Comparison of ENCODE assay signal across 11 mouse cellular contexts in the genomic region with DNA sequence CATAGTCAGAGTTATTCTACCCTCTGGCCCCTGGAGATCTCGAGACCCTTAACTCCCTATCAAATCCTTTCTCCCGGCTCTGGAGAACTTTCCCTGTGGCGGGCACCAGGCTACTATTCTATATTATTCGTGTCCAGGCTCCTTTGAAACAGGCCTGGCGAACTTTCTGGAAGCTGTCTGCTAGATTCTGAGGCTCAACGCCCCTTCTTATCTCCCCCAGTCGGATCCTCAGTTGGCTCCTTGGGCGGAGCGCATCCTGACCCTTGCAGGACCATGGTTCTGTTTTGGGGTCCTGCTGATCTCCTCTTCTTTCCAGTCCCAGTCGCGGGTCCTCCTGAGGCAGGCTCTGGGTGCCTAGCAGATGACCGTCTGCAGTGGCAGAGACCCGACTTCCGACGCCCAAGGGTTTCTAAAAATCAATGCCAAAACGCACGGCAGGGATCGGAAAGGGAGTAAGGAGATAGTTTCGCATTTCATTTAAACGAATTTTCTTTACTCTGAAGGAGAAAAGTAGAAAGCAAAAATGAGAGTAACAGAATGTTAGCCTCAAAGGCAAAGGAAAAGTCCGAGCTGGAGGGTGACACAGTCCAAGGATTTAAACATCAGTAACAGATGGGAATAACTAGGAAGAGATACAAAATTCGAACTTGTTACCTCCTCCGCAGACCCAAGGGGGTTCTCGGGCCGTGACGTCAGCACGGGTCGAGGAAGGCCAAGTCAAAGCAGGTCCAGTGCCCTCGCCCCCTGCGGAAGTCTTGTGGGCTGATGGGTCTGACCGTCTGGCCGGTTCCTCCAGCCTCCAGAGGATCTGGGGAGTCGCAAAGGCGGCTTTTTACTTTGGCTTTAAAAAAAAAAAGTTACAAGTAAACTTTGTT. TPM values are rescaled to one million over a fixed set of nuclear protein-coding genes. Genes with fewer than 3 reads are reported as not detected.
A peak's percentile ranks its signal among the peaks of the same experiment; 100 is the strongest.
DNase-seq lines count a peak whose midpoint lies in the region; ATAC-seq lines count a peak whose summit lies in the region.
"Had no signal": no experiment of that assay in that cellular context is flagged by ENCODE, and none has a peak within 500 bp of the region (broad histone marks: within the 10 kb centered on the region; RNA-seq: fewer than 3 reads in every experiment).

No protein-coding gene starts in this region.

- WGBS in heart, embryonic 13.5 days: 2% methylated on average over 34 of the region's 34 CpGs
- WGBS in neural tube, embryonic 15.5 days: 1% methylated on average over 34 of the region's 34 CpGs
- 1% methylated on average over 34 of the region's 34 CpGs for WGBS in midbrain, embryonic 11.5 days

- no peak overlapping the region for H3K27ac ChIP-seq in heart, embryonic 13.5 days (replicated peaks)
- no peak overlapping the region for H3K27ac ChIP-seq in neural tube, embryonic 15.5 days (replicated peaks)
- no peak overlapping the region for H3K27ac ChIP-seq in midbrain, embryonic 11.5 days (ENCODE audit: low read depth, low read length)
- H3K27ac ChIP-seq: hindbrain, embryonic 15.5 days; lung, embryonic 15.5 days had no signal

- no peak for DNase-seq in heart, adult 9 months (ENCODE audit: low spot score in 2 of 2)
- peak; percentile 52 for DNase-seq in neural tube, embryonic 10.5 days (ENCODE audit: extremely low spot score, low spot score)
- peak; percentile 95 for DNase-seq in midbrain, embryonic 11.5 days (ENCODE audit: low spot score, missing footprints)
- no peak for DNase-seq in ovary, adult 18-20 months (ENCODE audit: low spot score)
- no peak for DNase-seq in ovary, postnatal 10 days (ENCODE audit: low spot score)
- no peak for DNase-seq in layer of hippocampus, postnatal 25 days (ENCODE audit: extremely low spot score in 1 of 2, low spot score in 1 of 2)
- DNase-seq: cerebellum, adult 9-11 months had no signal

- 0 out of 2 replicates have a peak overlapping the region, but pooled peaks have one; percentile 74 for H3K4me2 ChIP-seq in heart, embryonic 13.5 days
- H3K4me2 ChIP-seq in neural tube, embryonic 15.5 days: no peak overlapping the region
- H3K4me2 ChIP-seq in midbrain, embryonic 11.5 days: peak overlapping the region; percentile 72; the same call in 1 of the 2 replicates

- peaks cover 3% of the 10 kb centered on the region; the same call in 1 of the 2 replicates for H3K9me3 ChIP-seq in heart, embryonic 13.5 days
- H3K9me3 ChIP-seq in neural tube, embryonic 15.5 days (replicated peaks): no peaks in the 10 kb centered on the region
- peaks cover 3% of the 10 kb centered on the region; the same call in 1 of the 2 replicates for H3K9me3 ChIP-seq in midbrain, embryonic 11.5 days (ENCODE audit: control insufficient read depth, low read length)
- H3K9me3 ChIP-seq: hindbrain, embryonic 15.5 days; lung, embryonic 15.5 days had no signal

- no peak for ATAC-seq in heart, embryonic 13.5 days (ENCODE audit: extremely low read depth, insufficient number of reproducible peaks, low FRiP score, low TSS enrichment)
- ATAC-seq in neural tube, embryonic 15.5 days (ENCODE audit: low FRiP score): no peak
- ATAC-seq in midbrain, embryonic 11.5 days (ENCODE audit: low FRiP score): no peak

- no peak overlapping the region for H3K9ac ChIP-seq in heart, embryonic 13.5 days
- H3K9ac ChIP-seq in neural tube, embryonic 15.5 days (replicated peaks): no peak overlapping the region
- peak overlapping the region; percentile 47 for H3K9ac ChIP-seq in midbrain, embryonic 11.5 days (ENCODE audit: low read length)
- H3K9ac ChIP-seq: hindbrain, embryonic 15.5 days; lung, embryonic 15.5 days had no signal

- peaks cover 31% of the 10 kb centered on the region for H3K4me1 ChIP-seq in heart, embryonic 13.5 days
- H3K4me1 ChIP-seq in neural tube, embryonic 15.5 days: peaks cover 31% of the 10 kb centered on the region
- peaks cover 22% of the 10 kb centered on the region for H3K4me1 ChIP-seq in midbrain, embryonic 11.5 days (ENCODE audit: control insufficient read depth, insufficient read depth, low read length)

- H3K36me3 ChIP-seq in heart, embryonic 13.5 days: no peaks in the 10 kb centered on the region
- H3K36me3 ChIP-seq in neural tube, embryonic 15.5 days: no peaks in the 10 kb centered on the region
- no peaks in the 10 kb centered on the region for H3K36me3 ChIP-seq in midbrain, embryonic 11.5 days (ENCODE audit: control insufficient read depth, insufficient read depth, low read length)
- H3K36me3 ChIP-seq: hindbrain, embryonic 15.5 days; lung, embryonic 15.5 days had no signal

- peaks cover 99% of the 10 kb centered on the region for H3K27me3 ChIP-seq in heart, embryonic 13.5 days (replicated peaks)
- peaks cover 97% of the 10 kb centered on the region for H3K27me3 ChIP-seq in neural tube, embryonic 15.5 days (replicated peaks)
- peaks cover 94% of the 10 kb centered on the region for H3K27me3 ChIP-seq in midbrain, embryonic 11.5 days (ENCODE audit: control insufficient read depth, insufficient read depth, low read length)

- H3K4me3 ChIP-seq in heart, embryonic 13.5 days: peak overlapping the region; percentile 56; the same call in 1 of the 2 replicates
- H3K4me3 ChIP-seq in neural tube, embryonic 15.5 days (replicated peaks): no peak overlapping the region
- peak overlapping the region; percentile 52 for H3K4me3 ChIP-seq in midbrain, embryonic 11.5 days (ENCODE audit: low read depth, low read length)

RNA-seq across cellular contexts. Expression of a gene that starts 1.3 kb away (rescaled TPM):
- polyA plus RNA-seq in heart, embryonic 13.5 days (2015; fragmentation: Nextera tagmentation; extraction: Ambion mirVana): 0.05 TPM in 1 of 2 replicates, not detected in the other
- polyA plus RNA-seq in neural tube, embryonic 15.5 days (2015; fragmentation: Nextera tagmentation; extraction: Ambion mirVana): 0.08 TPM in 1 of 2 replicates, not detected in the other
- polyA plus RNA-seq in midbrain, embryonic 11.5 days (2014; fragmentation: Nextera tagmentation; extraction: Ambion mirVana): 2.9 and 4.4 TPM in 2 replicates
- total RNA-seq in layer of hippocampus, postnatal 25 days (2021): 1 to 10 TPM; 5.4 to 5.6 TPM

Comparison
In these comparisons a context has a peak if more than half of its experiments do, and no peak if none do; other contexts are left out.
1. DNase-seq: peak in neural tube, embryonic 10.5 days (single experiment) and midbrain, embryonic 11.5 days (single experiment); none in heart, adult 9 months (0 of 2), ovary, adult 18-20 months (single experiment), ovary, postnatal 10 days (single experiment) and layer of hippocampus, postnatal 25 days (0 of 2).